Mouse (Mus musculus) urinary bladder, postnatal 25 days (tissue): Measurements from ENCODE around the gene Sgca.
"Not testable (repeated sequence)": the region's sequence is repeated elsewhere in the genome, so short reads cannot be mapped to it uniquely, and the experiment has no call there.

Experiments
- DNase-seq: peaks from one replicate; pipeline ENCODE4 v3.0.0; 2022; ENCODE audit warnings: low spot score

Sgca gene

GRCm38 (mm10) chr11:94986435-94986834 lies 10.3 kb upstream of the Sgca start:
- DNase-seq, result no peak

- DNase-seq, result no peak
Observed at GRCm38 (mm10) chr11:94985822-94986221, 9.7 kb upstream of the Sgca start.

GRCm38 (mm10) chr11:94985140-94985539 lies 9.0 kb upstream of the Sgca start:
- DNase-seq, result no peak

GRCm38 (mm10) chr11:94979462-94980179 lies 3.5 kb upstream of the Sgca start:
- DNase-seq, result no peak

- peak; percentile 99 for DNase-seq
Observed at GRCm38 (mm10) chr11:94978947-94979346, 2.8 kb upstream of the Sgca start.

GRCm38 (mm10) chr11:94978178-94978915 lies 2.2 kb upstream of the Sgca start:
- no peak for DNase-seq

GRCm38 (mm10) chr11:94974951-94975350 lies 1.2 kb downstream of the Sgca start:
- DNase-seq, result no peak

- DNase-seq, result no peak
Observed at GRCm38 (mm10) chr11:94973313-94973712, 2.8 kb downstream of the Sgca start.

- no peak for DNase-seq
Observed at GRCm38 (mm10) chr11:94972887-94973286, 3.2 kb downstream of the Sgca start.

GRCm38 (mm10) chr11:94971895-94972615 lies 4.1 kb downstream of the Sgca start:
- no peak for DNase-seq

GRCm38 (mm10) chr11:94970210-94970943 lies 5.8 kb downstream of the Sgca start:
- DNase-seq, result peak; percentile 66

- DNase-seq, result not testable (repeated sequence)
Observed at GRCm38 (mm10) chr11:94969709-94970108, 6.4 kb downstream of the Sgca start.

- DNase-seq, result no peak
Observed at GRCm38 (mm10) chr11:94968187-94968586, 7.9 kb downstream of the Sgca start.

GRCm38 (mm10) chr11:94967419-94967818 lies 8.7 kb downstream of the Sgca start, which contains the start of gene Hils1:
Hils1 (plus strand) TSS chr11:94967593.
- no peak for DNase-seq

GRCm38 (mm10) chr11:94962534-94963101 lies 13.5 kb downstream of the Sgca start:
- no peak for DNase-seq

GRCm38 (mm10) chr11:94958065-94958858 lies 17.9 kb downstream of the Sgca start:
- peak; percentile 54 for DNase-seq

- DNase-seq, result no peak
Observed at GRCm38 (mm10) chr11:94957693-94958064, 18.4 kb downstream of the Sgca start.

- DNase-seq, result no peak
Observed at GRCm38 (mm10) chr11:94955103-94955502, 21.0 kb downstream of the Sgca start.

GRCm38 (mm10) chr11:94952169-94952568 lies 24.0 kb downstream of the Sgca start:
- DNase-seq, result no peak

- no peak for DNase-seq
Observed at GRCm38 (mm10) chr11:94945236-94945635, 30.9 kb downstream of the Sgca start.

GRCm38 (mm10) chr11:94944295-94944694 lies 31.8 kb downstream of the Sgca start:
- no peak for DNase-seq
